Mouse (Mus musculus) thymus, postnatal 25 days (tissue): ENCODE results near the gene Twist1.

Source experiments
- DNase-seq: peaks from one replicate; pipeline ENCODE4 v3.0.0; 2022

The Twist1 gene

DNA sequence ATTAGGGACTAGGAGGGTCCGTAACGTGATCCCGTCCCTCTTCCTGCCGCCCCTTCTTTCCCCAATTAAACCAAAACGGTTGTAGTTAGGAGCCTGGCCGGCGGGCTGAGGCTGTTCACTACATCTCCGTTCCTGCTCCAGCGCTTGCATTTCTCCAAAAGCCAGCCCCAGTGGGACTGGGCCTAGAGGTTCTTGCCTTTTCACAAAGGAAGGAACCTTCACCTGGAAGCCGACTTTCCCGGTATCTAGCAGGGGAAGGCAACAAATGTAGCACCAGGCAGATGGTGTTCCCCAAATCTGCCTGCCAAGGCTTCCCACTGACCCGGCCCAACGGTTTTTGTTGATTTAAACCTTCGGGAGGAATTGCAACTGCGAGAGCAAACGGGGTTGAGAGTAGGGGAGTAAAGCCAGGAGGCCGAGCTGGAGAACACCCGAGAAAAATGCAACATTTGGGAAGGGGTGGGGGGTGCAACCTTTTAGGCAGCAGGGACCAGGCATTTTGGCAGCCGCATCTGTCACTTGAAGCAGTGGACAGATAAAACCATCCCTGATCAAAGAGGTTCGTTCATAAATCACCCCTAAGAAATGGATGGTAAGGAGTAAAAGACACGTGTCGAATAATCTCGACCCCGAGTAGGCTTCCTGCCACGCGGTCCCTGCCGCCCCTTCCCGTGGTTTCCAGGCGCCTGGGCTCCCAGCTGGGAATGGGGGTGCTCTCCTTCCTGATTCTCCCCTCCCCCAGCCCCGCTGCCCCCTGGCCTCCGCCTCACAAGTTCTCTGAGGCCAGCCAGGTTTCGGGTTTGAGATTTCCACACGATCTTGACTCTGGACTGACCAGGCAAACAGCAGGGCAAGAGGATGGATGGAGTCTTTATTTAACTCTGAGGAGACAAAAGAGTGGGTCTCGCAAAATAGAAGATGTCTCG is 9.3 kb downstream of the Twist1 start:
- no peak for DNase-seq

GRCm38 (mm10) chr12:33967514-33967913 is 10.0 kb downstream of the Twist1 start:
- no peak for DNase-seq

DNA sequence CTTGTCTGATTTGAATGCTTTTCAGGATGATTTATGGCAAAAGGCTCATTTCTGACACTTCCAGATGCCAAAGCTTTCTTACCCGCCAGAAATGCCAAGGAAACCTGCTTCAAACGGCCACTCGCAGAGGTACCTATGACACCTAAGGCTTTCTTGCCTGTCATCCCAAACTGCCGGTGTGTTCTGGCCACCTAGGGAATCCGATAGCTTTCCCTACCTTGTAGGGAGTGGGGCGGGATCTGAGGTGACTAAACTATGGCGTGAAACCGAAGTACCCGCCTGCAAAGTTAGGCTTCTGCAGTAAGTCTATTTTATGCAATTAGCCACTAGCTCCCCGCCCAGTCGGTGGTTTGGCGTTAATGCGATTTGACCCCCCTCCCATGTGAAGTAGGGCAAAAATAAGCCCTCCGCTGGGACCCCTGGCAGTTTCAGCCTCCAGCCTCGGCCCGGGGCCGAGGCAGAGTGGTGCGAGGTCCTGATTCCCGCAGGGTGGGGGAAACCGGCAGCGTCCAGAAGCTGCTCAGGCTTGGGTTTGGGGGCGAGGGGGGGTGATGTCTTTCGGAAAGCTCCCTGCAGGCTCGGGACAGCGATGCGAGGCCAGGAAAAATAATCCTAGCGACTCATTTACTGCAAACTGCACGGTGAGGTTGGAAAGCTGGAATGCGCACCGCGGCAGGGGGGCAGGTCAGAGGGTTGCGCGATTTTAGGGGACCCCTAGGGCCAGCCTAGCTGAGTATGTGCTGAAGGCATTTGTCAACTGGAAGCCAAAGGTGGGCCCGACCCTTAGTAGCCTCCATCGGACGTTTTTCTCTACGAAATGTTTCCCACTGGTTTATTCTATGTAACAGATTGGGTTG is 10.8 kb downstream of the Twist1 start:
- no peak for DNase-seq

DNA sequence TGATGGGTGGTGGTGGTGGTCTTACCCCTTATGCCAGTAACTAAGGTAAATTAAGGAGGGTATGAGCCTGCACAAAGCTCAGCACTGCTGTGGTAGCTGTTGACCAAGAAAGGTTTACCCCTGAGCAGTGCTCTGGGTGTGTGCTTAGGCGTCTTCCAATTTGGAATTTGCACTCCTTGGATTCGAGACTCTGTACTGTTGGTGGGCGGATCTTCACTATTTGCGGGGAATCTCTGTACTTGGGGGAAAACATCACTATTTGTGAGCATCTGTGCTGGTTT is 11.4 kb downstream of the Twist1 start:
- no peak for DNase-seq

DNA sequence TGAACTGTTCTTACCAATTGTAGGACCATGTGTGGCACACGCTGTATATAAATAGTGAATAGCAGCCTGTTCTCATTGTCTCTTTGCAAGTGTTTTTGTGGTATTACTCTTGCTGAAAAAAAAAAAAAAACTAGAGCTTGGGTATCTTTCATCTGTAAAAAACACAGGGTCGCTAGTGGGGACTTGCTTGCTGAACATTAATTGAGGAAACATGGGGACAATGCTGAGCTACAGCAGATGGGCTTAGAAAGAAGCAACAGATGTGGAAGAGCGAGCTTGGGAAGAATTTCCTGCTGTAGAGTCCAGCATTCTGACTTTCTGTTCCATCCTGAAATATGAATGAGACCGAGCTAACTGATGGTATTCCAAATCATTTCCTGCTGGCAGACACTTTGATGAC is 22.7 kb downstream of the Twist1 start:
- DNase-seq, result no peak

GRCm38 (mm10) chr12:33981433-33981832 is 24.0 kb downstream of the Twist1 start:
- DNase-seq, result no peak

- no peak for DNase-seq
Observed at GRCm38 (mm10) chr12:33993127-33993526, 35.7 kb downstream of the Twist1 start.
